Mouse (Mus musculus): ENCODE measurements around the gene Klhl29. TPM values are rescaled to one million over a fixed set of nuclear protein-coding genes. Genes with fewer than 3 reads are reported as not detected.

Klhl29 gene
- polyA plus RNA-seq, 1 experiment from 2014 or later = 2.8 TPM

- DNase-seq (ENCODE audit: low spot score) = no peak
- no peak overlapping the region for H3K27ac ChIP-seq (ENCODE audit: low read depth)
- WGBS = 34% methylated on average over 5 of the region's 5 CpGs
- no peak overlapping the region for H3K4me3 ChIP-seq (ENCODE audit: low read depth, low read length)
- no peaks in the 10 kb centered on the region for H3K27me3 ChIP-seq (replicated peaks; ENCODE audit: control insufficient read depth, insufficient read depth, low read length)
- H3K4me1 ChIP-seq (replicated peaks; ENCODE audit: control insufficient read depth, insufficient read depth, low read length) = 0 out of 2 replicates have a peak, but pooled peaks cover 7% of the 10 kb centered on the region
- no peak overlapping the region for H3K4me2 ChIP-seq (ENCODE audit: low read length)
- H3K9ac ChIP-seq (ENCODE audit: low read length) = no peak overlapping the region
- H3K9me3 ChIP-seq (ENCODE audit: control insufficient read depth, low read length) = no peaks in the 10 kb centered on the region
- no peaks in the 10 kb centered on the region for H3K36me3 ChIP-seq (ENCODE audit: control insufficient read depth, insufficient read depth, low read length)
- ATAC-seq (replicated peaks; ENCODE audit: low FRiP score, low TSS enrichment, low read depth) = no peak
These were observed 21.9 kb upstream of the Klhl29 start for GRCm38 (mm10) chr12:5397423-5397822.

- no peak for ATAC-seq (replicated peaks; ENCODE audit: low FRiP score, low TSS enrichment, low read depth)
- no peak overlapping the region for H3K4me2 ChIP-seq (ENCODE audit: low read length)
- no peak overlapping the region for H3K4me3 ChIP-seq (ENCODE audit: low read depth, low read length)
- DNase-seq (ENCODE audit: low spot score) = no peak
- WGBS = 25% methylated on average over 3 of the region's 3 CpGs
- H3K9ac ChIP-seq (ENCODE audit: low read length) = no peak overlapping the region
- no peaks in the 10 kb centered on the region for H3K27me3 ChIP-seq (replicated peaks; ENCODE audit: control insufficient read depth, insufficient read depth, low read length)
- no peak overlapping the region for H3K27ac ChIP-seq (ENCODE audit: low read depth)
- H3K9me3 ChIP-seq (ENCODE audit: control insufficient read depth, low read length) = no peaks in the 10 kb centered on the region
- H3K4me1 ChIP-seq (replicated peaks; ENCODE audit: control insufficient read depth, insufficient read depth, low read length) = 0 out of 2 replicates have a peak, but pooled peaks cover 7% of the 10 kb centered on the region
- H3K36me3 ChIP-seq (ENCODE audit: control insufficient read depth, insufficient read depth, low read length) = no peaks in the 10 kb centered on the region
These were observed 19.7 kb upstream of the Klhl29 start for GRCm38 (mm10) chr12:5395188-5395587.

DNA sequence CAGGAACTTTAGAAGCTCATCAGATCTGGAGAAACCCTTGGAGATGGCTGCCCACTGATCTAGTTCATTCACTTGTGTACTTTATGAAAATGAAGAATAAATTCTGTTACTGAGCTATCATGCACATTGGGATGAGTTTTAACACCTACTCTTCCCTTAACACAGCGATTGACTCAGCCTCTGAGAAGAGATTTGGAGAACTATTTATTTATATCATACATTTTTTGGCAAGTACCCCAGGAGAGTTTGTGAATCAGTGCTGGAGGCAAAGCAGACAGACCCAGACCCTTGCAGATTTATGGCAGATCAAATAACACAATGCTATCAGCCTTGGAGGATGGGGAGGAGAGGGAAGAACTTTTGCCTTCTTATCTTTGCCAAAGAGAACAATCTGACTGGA, 11.6 kb upstream of the Klhl29 start:
- Histone ChIP-seq H3K9ac (ENCODE audit: low read length) (no peak overlapping the region), H3K36me3 (ENCODE audit: control insufficient read depth, insufficient read depth, low read length) (no peaks in the 10 kb centered on the region), H3K27me3 (replicated peaks; ENCODE audit: control insufficient read depth, insufficient read depth, low read length) (no peaks in the 10 kb centered on the region), H3K4me1 (replicated peaks; ENCODE audit: control insufficient read depth, insufficient read depth, low read length) (peaks cover 7% of the 10 kb centered on the region; the same call in 1 of the 2 replicates), H3K4me2 (ENCODE audit: low read length) (no peak overlapping the region), H3K9me3 (ENCODE audit: control insufficient read depth, low read length) (no peaks in the 10 kb centered on the region), H3K27ac (ENCODE audit: low read depth) (no peak overlapping the region), H3K4me3 (ENCODE audit: low read depth, low read length) (no peak overlapping the region)
- 38% methylated on average over 1 of the region's 1 CpGs for WGBS
- no peak for DNase-seq (ENCODE audit: low spot score)
- ATAC-seq (replicated peaks; ENCODE audit: low FRiP score, low TSS enrichment, low read depth) = no peak

- ATAC-seq (replicated peaks; ENCODE audit: low FRiP score, low TSS enrichment, low read depth) = no peak
- DNase-seq (ENCODE audit: low spot score) = no peak
- no peak overlapping the region for H3K27ac ChIP-seq (ENCODE audit: low read depth)
- no peak overlapping the region for H3K4me2 ChIP-seq (ENCODE audit: low read length)
- H3K9ac ChIP-seq (ENCODE audit: low read length) = no peak overlapping the region
- no peaks in the 10 kb centered on the region for H3K36me3 ChIP-seq (ENCODE audit: control insufficient read depth, insufficient read depth, low read length)
- H3K9me3 ChIP-seq (ENCODE audit: control insufficient read depth, low read length) = no peaks in the 10 kb centered on the region
- H3K4me3 ChIP-seq (ENCODE audit: low read depth, low read length) = no peak overlapping the region
- peaks cover 7% of the 10 kb centered on the region; the same call in 1 of the 2 replicates for H3K4me1 ChIP-seq (replicated peaks; ENCODE audit: control insufficient read depth, insufficient read depth, low read length)
- H3K27me3 ChIP-seq (replicated peaks; ENCODE audit: control insufficient read depth, insufficient read depth, low read length) = no peaks in the 10 kb centered on the region
These were observed 11.2 kb upstream of the Klhl29 start for GRCm38 (mm10) chr12:5386688-5387087.

DNA sequence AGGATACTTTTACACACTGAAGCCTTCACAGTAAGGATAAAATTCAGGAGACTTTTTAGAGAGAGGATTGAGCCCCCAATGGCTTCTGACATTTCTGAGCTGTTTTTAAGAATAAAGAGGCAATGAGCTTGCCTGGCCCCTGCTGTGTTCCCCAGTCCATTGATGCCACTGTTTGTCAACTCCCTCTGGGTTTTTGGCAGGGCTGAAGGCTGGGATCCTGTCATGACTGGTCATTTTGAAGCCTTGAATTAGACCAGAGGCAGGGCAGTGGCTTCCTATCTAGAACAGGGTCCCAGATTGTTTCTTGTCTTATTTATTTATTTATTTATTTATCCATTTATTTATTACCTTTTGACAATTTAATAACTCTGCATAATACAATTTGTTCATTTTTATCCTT, 6.2 kb upstream of the Klhl29 start:
- Histone ChIP-seq H3K36me3 (ENCODE audit: control insufficient read depth, insufficient read depth, low read length) (no peaks in the 10 kb centered on the region), H3K4me3 (ENCODE audit: low read depth, low read length) (no peak overlapping the region), H3K4me1 (replicated peaks; ENCODE audit: control insufficient read depth, insufficient read depth, low read length) (no peaks in the 10 kb centered on the region), H3K27ac (ENCODE audit: low read depth) (no peak overlapping the region), H3K9ac (ENCODE audit: low read length) (no peak overlapping the region), H3K9me3 (ENCODE audit: control insufficient read depth, low read length) (no peaks in the 10 kb centered on the region), H3K27me3 (replicated peaks; ENCODE audit: control insufficient read depth, insufficient read depth, low read length) (0 out of 2 replicates have a peak, but pooled peaks cover 3% of the 10 kb centered on the region), H3K4me2 (ENCODE audit: low read length) (no peak overlapping the region)
- ATAC-seq (replicated peaks; ENCODE audit: low FRiP score, low TSS enrichment, low read depth) (no peak), DNase-seq (ENCODE audit: low spot score) (no peak)

DNA sequence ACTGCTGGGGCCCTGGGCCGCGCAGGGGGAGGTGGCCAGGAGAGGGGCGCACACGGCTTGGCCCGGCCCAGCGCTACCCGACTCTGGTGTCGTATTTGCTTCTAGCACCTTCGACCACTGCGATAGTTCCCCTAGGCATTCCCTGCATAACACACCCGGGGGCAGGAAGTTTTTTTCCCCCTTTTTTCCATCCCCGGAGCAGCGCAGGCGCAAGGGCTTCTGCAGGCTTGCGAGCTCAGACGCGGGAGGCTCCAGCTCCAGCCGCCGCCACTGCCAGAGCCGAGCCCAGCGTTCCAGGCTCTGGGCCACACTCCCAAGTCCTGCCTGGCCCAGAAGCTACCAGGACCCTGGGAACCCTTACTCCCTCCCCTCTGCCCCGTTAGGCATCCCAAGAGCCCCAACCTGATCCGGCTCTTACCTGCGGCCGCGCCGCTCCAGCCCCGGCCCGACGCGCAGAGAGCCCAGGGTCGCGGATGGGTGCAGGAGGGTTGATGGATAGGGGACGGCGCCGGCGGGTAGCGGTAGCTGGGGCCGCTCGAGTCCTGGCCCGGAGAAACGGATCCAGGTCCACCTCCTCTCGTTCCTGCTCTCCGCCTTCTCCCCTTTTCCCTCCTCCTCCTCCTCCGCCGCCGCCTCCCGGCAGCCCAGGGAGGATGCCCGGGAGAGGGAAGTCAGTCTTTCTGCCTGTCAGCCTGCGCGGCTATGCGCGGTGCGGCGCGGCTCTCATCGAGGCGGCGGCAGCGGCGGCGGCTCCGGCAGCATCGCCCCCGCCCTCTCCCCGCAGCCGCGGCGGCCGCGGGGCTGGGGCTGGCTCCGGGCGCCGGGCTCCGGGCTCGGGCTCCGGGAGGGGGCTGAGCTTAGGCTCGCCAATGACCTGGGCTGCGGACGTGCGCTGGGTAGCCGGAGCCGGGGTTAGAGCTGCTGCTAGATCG, 532 bp downstream of the Klhl29 start:
- H3K9me3 ChIP-seq (ENCODE audit: control insufficient read depth, low read length) = no peaks in the 10 kb centered on the region
- peaks cover 24% of the 10 kb centered on the region for H3K27me3 ChIP-seq (replicated peaks; ENCODE audit: control insufficient read depth, insufficient read depth, low read length)
- H3K4me1 ChIP-seq (replicated peaks; ENCODE audit: control insufficient read depth, insufficient read depth, low read length) = no peaks in the 10 kb centered on the region
- H3K36me3 ChIP-seq (ENCODE audit: control insufficient read depth, insufficient read depth, low read length) = no peaks in the 10 kb centered on the region
- H3K9ac ChIP-seq (ENCODE audit: low read length) = peak overlapping the region; percentile 64
- peak; percentile 66 for ATAC-seq (replicated peaks; ENCODE audit: low FRiP score, low TSS enrichment, low read depth)
- peak overlapping the region; percentile 96 for H3K4me2 ChIP-seq (ENCODE audit: low read length)
- H3K27ac ChIP-seq (ENCODE audit: low read depth) = peak overlapping the region; percentile 71
- DNase-seq (ENCODE audit: low spot score) = no peak
- peak overlapping the region; percentile 77 for H3K4me3 ChIP-seq (ENCODE audit: low read depth, low read length)
- under 1% methylated on average over 52 of the region's 84 CpGs for WGBS

DNA sequence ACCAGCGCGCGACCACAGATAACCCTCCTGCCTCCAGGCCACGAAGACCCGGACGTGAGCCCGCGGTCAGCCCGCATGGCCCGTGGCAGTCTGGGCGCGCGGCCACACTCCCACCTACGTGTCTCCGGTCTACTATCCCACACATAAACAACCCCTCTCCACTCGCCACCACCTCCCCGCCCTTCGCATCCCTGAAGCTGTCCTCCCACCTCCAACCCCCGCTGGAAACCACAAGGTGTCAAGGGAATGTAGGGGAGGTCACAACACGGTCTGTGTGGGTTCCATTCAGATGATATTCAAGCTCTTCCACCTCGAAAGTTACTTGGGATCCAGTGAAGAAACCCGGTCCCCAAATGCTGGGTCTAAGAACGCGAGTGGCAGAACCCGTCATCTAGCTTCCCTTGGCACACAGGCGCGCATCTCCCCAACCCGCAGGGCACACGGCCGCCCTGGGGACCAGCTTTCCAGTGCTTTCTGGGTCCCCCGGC, 1.2 kb downstream of the Klhl29 start:
- peak overlapping the region; percentile 71; the same call in 1 of the 2 replicates for H3K27ac ChIP-seq (ENCODE audit: low read depth)
- H3K9me3 ChIP-seq (ENCODE audit: control insufficient read depth, low read length) = no peaks in the 10 kb centered on the region
- H3K36me3 ChIP-seq (ENCODE audit: control insufficient read depth, insufficient read depth, low read length) = no peaks in the 10 kb centered on the region
- ATAC-seq (replicated peaks; ENCODE audit: low FRiP score, low TSS enrichment, low read depth) (no peak), DNase-seq (ENCODE audit: low spot score) (peak; percentile 79)
- H3K4me2 ChIP-seq (ENCODE audit: low read length) = peak overlapping the region; percentile 96
- H3K27me3 ChIP-seq (replicated peaks; ENCODE audit: control insufficient read depth, insufficient read depth, low read length) = peaks cover 24% of the 10 kb centered on the region
- H3K4me3 ChIP-seq (ENCODE audit: low read depth, low read length) = peak overlapping the region; percentile 77
- 1% methylated on average over 31 of the region's 31 CpGs for WGBS
- no peaks in the 10 kb centered on the region for H3K4me1 ChIP-seq (replicated peaks; ENCODE audit: control insufficient read depth, insufficient read depth, low read length)
- H3K9ac ChIP-seq (ENCODE audit: low read length) = peak overlapping the region; percentile 64

- ATAC-seq (replicated peaks; ENCODE audit: low FRiP score, low TSS enrichment, low read depth) = no peak
- Histone ChIP-seq H3K27ac (ENCODE audit: low read depth) (no peak overlapping the region), H3K9me3 (ENCODE audit: control insufficient read depth, low read length) (no peaks in the 10 kb centered on the region), H3K4me1 (replicated peaks; ENCODE audit: control insufficient read depth, insufficient read depth, low read length) (no peaks in the 10 kb centered on the region), H3K36me3 (ENCODE audit: control insufficient read depth, insufficient read depth, low read length) (no peaks in the 10 kb centered on the region), H3K27me3 (replicated peaks; ENCODE audit: control insufficient read depth, insufficient read depth, low read length) (peaks cover 24% of the 10 kb centered on the region), H3K9ac (ENCODE audit: low read length) (peak overlapping the region; percentile 64), H3K4me2 (ENCODE audit: low read length) (peak overlapping the region; percentile 96), H3K4me3 (ENCODE audit: low read depth, low read length) (peak overlapping the region; percentile 77)
- under 1% methylated on average over 42 of the region's 42 CpGs for WGBS
- peak; percentile 78 for DNase-seq (ENCODE audit: low spot score)
These were observed 1.8 kb downstream of the Klhl29 start for GRCm38 (mm10) chr12:5373641-5374195.

Data from intestine, embryonic 14.5 days (tissue).